Mouse (Mus musculus) spleen, adult 2 months (tissue): Measurements from ENCODE around the gene Ppfia1. TPM values are rescaled to one million over a fixed set of nuclear protein-coding genes. Genes with fewer than 3 reads are reported as not detected.

Source experiments
- DNase-seq, 2 experiments: peaks; one replicate each; pipeline versions ENCODE4 v3.0.0 to v3.0.0-alpha.2; 2012 to 2021; ENCODE audit warnings: low spot score in 2 of 2, low read depth in 1 of 2
- H3K27ac ChIP-seq: fragments of 200-500 bp; 2 replicates; pipeline ENCODE4 v1.5.1; 2012; ENCODE audit warnings: low read length, inconsistent platforms; ENCODE audit not compliant: insufficient read depth
- H3K27me3 ChIP-seq: fragments of 200-500 bp; 2 replicates; pipeline ENCODE4 v1.6.1; 2012; ENCODE audit warnings: mild to moderate bottlenecking, moderate library complexity, low read length, inconsistent platforms; ENCODE audit not compliant: control insufficient read depth, insufficient read depth
- H3K36me3 ChIP-seq: fragments of 200-500 bp; 2 replicates; pipeline ENCODE4 v1.6.1; 2012; ENCODE audit warnings: mild to moderate bottlenecking, low read length, inconsistent platforms; ENCODE audit not compliant: control insufficient read depth, insufficient read depth
- H3K4me1 ChIP-seq: fragments of 200-500 bp; 2 replicates; pipeline ENCODE4 v1.6.1; 2011; ENCODE audit warnings: inconsistent platforms; ENCODE audit not compliant: control insufficient read depth, insufficient read depth, insufficient read length
- H3K4me3 ChIP-seq: fragments of 200-500 bp; 2 replicates; pipeline ENCODE4 v1.5.1; 2011; ENCODE audit warnings: mild to moderate bottlenecking, inconsistent platforms; ENCODE audit not compliant: insufficient read depth, insufficient read length; ENCODE audit errors: extremely low read depth
- CTCF ChIP-seq: fragments of 200-500 bp; IDR thresholded peaks from 2 replicates; pipeline ENCODE4 v1.5.1; 2011; ENCODE audit warnings: mild to moderate bottlenecking, inconsistent platforms; ENCODE audit not compliant: insufficient read depth, insufficient read length, insufficient replicate concordance; ENCODE audit errors: extremely low read depth
- POLR2A ChIP-seq: fragments of 200-500 bp; IDR thresholded peaks from 2 replicates; pipeline ENCODE4 v1.6.1; 2011; ENCODE audit warnings: low read depth, low read length, inconsistent platforms
- WGBS: fragments of 180-500 bp; shearing (Covaris S2); methylation state at CpG from one replicate; pipeline ENCODE4 v1.1.7; 2018; 5-methylcytosine and 5-hydroxymethylcytosine counted together
- polyA plus RNA-seq: library from polyadenylated mRNA; depleted of rRNA; stranded (reverse); fragments of >200 nt; gene quantifications from 2 replicates; pipeline ENCODE4 v1.2.3, GENCODE M21; 2012

Ppfia1 gene
- polyA plus RNA-seq, 1 experiment: 23.5 TPM

GRCm38 (mm10) chr7:144582284-144582980, 28.9 kb upstream of the Ppfia1 start, which contains the start of gene Fadd:
Gene Fadd, minus strand, starts transcription at chr7:144582463.
- 0 out of 2 replicates have a peak, but pooled peaks cover 3% of the 10 kb centered on the region for H3K36me3 ChIP-seq
- H3K27me3 ChIP-seq: no peaks in the 10 kb centered on the region
- H3K27ac ChIP-seq: peak within 1 kb of the TSS; percentile 88
- no peak for TF ChIP-seq CTCF
- TF ChIP-seq POLR2A: peak; percentile 27; the same call in 1 of the 2 replicates
- DNase-seq: peak; percentile 88 to 93
- no peaks in the 10 kb centered on the region for H3K4me1 ChIP-seq
- WGBS: under 1% methylated on average over 34 of the region's 34 CpGs
- peak within 1 kb of the TSS; percentile 83 for H3K4me3 ChIP-seq

DNA sequence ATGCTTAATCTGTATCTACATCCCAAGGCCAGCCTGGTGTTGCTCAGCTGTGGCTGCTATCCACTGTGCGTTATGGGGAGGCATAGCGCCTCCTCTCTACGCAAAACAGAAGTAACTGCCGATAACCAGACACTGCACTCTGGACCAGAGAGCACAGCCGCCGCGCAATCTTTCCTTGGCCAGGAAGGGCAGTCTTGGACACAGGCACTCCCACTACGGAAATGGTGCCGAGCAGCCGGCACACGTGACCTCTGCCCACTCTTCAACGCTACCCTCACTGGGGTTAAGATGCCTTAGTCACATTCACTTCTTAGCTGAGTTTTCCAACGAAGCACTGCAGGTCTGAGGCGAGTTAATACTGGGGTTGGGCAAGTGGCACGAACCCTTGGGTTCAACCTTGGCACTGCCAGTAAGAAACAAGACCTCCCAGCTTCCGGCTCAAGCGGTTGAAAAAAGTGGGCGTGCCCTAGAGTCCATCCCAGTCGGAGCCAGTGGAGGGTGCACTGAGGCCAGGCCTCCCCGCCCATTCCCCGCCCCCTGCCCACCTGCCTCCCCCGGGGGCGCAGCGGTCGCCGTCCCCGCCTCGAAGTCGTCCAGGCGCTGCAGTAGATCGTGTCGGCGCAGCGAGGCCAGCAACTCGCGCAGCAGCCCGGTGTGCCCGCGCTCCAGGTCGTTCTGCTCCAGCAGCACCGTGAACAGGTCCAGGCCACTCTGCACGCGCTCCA, 28.2 kb upstream of the Ppfia1 start:
- TF ChIP-seq POLR2A: no peak
- peak; percentile 7; the same call in 1 of the 2 replicates for TF ChIP-seq CTCF
- Histone ChIP-seq H3K27me3 (no peaks in the 10 kb centered on the region), H3K36me3 (0 out of 2 replicates have a peak, but pooled peaks cover 3% of the 10 kb centered on the region), H3K4me3 (peak overlapping the region; percentile 83), H3K27ac (peak overlapping the region; percentile 88), H3K4me1 (no peaks in the 10 kb centered on the region)
- peak; percentile 63 to 72 for DNase-seq
- WGBS: under 1% methylated on average over 43 of the region's 43 CpGs

GRCm38 (mm10) chr7:144577876-144578275, 24.3 kb upstream of the Ppfia1 start:
- DNase-seq: no peak
- 71% methylated on average over 5 of the region's 5 CpGs for WGBS
- Histone ChIP-seq H3K4me1 (no peaks in the 10 kb centered on the region), H3K27me3 (no peaks in the 10 kb centered on the region), H3K4me3 (no peak overlapping the region), H3K27ac (no peak overlapping the region), H3K36me3 (0 out of 2 replicates have a peak, but pooled peaks cover 3% of the 10 kb centered on the region)
- no peak for TF ChIP-seq POLR2A
- no peak for TF ChIP-seq CTCF

- no peak for DNase-seq
- H3K4me1 ChIP-seq: no peaks in the 10 kb centered on the region
- TF ChIP-seq CTCF (no peak), POLR2A (no peak)
- H3K27me3 ChIP-seq: no peaks in the 10 kb centered on the region; the same call in 1 of the 2 replicates
- no peak overlapping the region for H3K27ac ChIP-seq
- no peaks in the 10 kb centered on the region for H3K36me3 ChIP-seq
- 91% methylated on average over 5 of the region's 5 CpGs for WGBS
- no peak overlapping the region for H3K4me3 ChIP-seq
These were observed 18.7 kb upstream of the Ppfia1 start for GRCm38 (mm10) chr7:144572234-144572633.

DNA sequence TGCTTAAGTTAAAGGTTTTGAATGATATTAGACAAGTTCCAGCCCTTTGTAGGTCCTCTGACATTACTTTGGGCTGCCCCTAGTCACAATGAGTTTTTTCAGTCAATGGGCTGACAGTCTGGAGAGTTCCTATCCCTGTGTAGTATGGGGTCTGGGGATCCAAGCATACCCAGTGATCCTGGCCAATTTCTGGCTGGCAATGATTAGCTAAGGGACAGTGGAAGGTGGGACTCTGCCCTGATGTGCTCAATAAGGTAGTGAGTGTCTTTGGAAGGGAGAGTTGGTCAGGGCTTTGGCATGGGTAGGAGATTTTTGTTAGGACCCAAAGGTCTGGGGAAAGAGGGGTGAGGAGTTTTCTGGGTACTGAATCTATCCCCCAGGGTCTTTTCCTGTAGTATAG, 18.1 kb upstream of the Ppfia1 start:
- H3K4me3 ChIP-seq: no peak overlapping the region
- H3K36me3 ChIP-seq: no peaks in the 10 kb centered on the region
- no peak for DNase-seq
- no peaks in the 10 kb centered on the region for H3K4me1 ChIP-seq
- H3K27me3 ChIP-seq: no peaks in the 10 kb centered on the region; the same call in 1 of the 2 replicates
- no peak overlapping the region for H3K27ac ChIP-seq
- TF ChIP-seq POLR2A: no peak
- TF ChIP-seq CTCF: no peak

DNA sequence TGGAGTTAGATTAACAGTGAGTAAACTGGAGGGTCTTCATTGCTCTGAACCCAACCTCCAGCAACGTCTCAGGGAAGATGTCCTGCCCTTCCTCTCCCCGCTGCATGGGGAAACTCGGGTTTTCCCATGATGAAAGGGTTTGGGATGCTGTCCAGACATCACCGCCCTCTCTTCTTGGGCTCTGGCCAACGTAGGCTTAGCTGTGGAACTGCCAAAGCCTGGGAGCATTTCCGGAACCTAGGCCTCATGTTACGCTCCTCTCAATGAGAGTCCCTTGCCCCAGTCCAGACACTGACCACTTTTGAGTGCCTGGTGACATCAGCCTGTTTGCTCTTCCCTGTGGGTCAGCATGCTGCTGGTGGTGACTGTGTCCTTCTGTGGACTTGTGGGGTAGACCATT, 15.9 kb upstream of the Ppfia1 start:
- 87% methylated on average over 7 of the region's 7 CpGs for WGBS
- Histone ChIP-seq H3K27me3 (no peaks in the 10 kb centered on the region; the same call in 1 of the 2 replicates), H3K4me1 (no peaks in the 10 kb centered on the region), H3K36me3 (no peaks in the 10 kb centered on the region), H3K27ac (no peak overlapping the region), H3K4me3 (no peak overlapping the region)
- no peak for DNase-seq
- TF ChIP-seq POLR2A (no peak), CTCF (no peak)
